Mouse (Mus musculus) left cerebral cortex, adult 8-10 months (tissue): ENCODE measurements at regions not wholly inside any gene's neighbourhood (a gene's known extent, or its start where the extent isn't known, plus 50 kb on each side); places are given as distances from the start of the nearest gene placed in this dataset.
A peak's percentile ranks its signal among the peaks of the same experiment; 100 is the strongest.

Experiments used
- DNase-seq, 2 experiments: peaks; one replicate each; pipeline ENCODE4 v3.0.0; 2022; ENCODE audit warnings: low spot score in 2 of 2

- DNase-seq, result no peak
These were observed 746.4 kb upstream of the Cypt12 start for GRCm38 (mm10) chr3:17201773-17202172.

GRCm38 (mm10) chr3:17214031-17214430, 734.2 kb upstream of the Cypt12 start:
- DNase-seq, result no peak

GRCm38 (mm10) chr3:17216825-17217224, 731.4 kb upstream of the Cypt12 start:
- no peak for DNase-seq

- no peak for DNase-seq
These were observed 709.8 kb upstream of the Cypt12 start for GRCm38 (mm10) chr3:17238407-17238806.

- no peak for DNase-seq
These were observed 689.8 kb upstream of the Cypt12 start for GRCm38 (mm10) chr3:17258397-17258796.

GRCm38 (mm10) chr3:17259093-17259492, 689.1 kb upstream of the Cypt12 start:
- DNase-seq, result no peak

GRCm38 (mm10) chr3:17281231-17281630, 667.0 kb upstream of the Cypt12 start:
- no peak for DNase-seq

- DNase-seq, result no peak
These were observed 665.3 kb upstream of the Cypt12 start for GRCm38 (mm10) chr3:17282881-17283280.

GRCm38 (mm10) chr3:17317523-17317922, 630.7 kb upstream of the Cypt12 start:
- DNase-seq, result no peak

GRCm38 (mm10) chr3:17318450-17318849, 629.8 kb upstream of the Cypt12 start:
- no peak for DNase-seq

GRCm38 (mm10) chr3:17319213-17319612, 629.0 kb upstream of the Cypt12 start:
- peak in 1 of 2 experiments; percentile 19 for DNase-seq

- DNase-seq, result no peak
These were observed 628.3 kb upstream of the Cypt12 start for GRCm38 (mm10) chr3:17319931-17320330.

GRCm38 (mm10) chr3:17322266-17322665, 625.9 kb upstream of the Cypt12 start:
- DNase-seq, result no peak

GRCm38 (mm10) chr3:17324816-17325215, 623.4 kb upstream of the Cypt12 start:
- no peak for DNase-seq

GRCm38 (mm10) chr3:17325821-17326220, 622.4 kb upstream of the Cypt12 start:
- DNase-seq, result no peak

GRCm38 (mm10) chr3:17326292-17326691, 621.9 kb upstream of the Cypt12 start:
- no peak for DNase-seq

- no peak for DNase-seq
These were observed 621.4 kb upstream of the Cypt12 start for GRCm38 (mm10) chr3:17326774-17327173.

- no peak for DNase-seq
These were observed 620.5 kb upstream of the Cypt12 start for GRCm38 (mm10) chr3:17327706-17328105.

- no peak for DNase-seq
These were observed 618.8 kb upstream of the Cypt12 start for GRCm38 (mm10) chr3:17329411-17329810.

GRCm38 (mm10) chr3:17330429-17331373, 617.5 kb upstream of the Cypt12 start:
- DNase-seq, result no peak

- no peak for DNase-seq
These were observed 588.0 kb upstream of the Cypt12 start for GRCm38 (mm10) chr3:17360253-17360652.
